Mouse (Mus musculus): ENCODE measurements at regions not wholly inside any gene's neighbourhood (a gene's known extent, or its start where the extent isn't known, plus 50 kb on each side); places are given as distances from the start of the nearest gene placed in this dataset.

DNA sequence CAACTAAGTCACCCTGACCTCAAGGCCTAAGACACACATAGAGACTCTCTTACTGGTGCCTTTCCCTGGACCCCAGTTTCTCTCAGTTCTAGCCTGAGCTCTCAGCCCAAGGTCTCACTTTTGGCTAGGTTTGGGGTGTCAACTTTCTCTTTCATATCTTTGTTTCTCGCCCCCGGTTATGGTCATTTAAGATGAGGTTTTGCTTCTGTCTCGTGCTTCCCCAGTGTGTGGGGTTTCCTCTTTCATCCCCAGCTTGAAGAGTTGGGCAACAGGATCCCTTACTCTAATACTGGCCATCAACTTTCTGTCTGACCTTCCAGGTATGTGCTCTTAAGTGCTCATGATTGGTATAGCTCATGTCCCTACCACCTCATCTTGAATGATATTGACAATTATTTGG is 67.5 kb downstream of the Lmo4 start:
- peaks cover 8% of the 10 kb centered on the region; the same call in 1 of the 2 replicates for H3K4me1 ChIP-seq
- H3K27ac ChIP-seq: no peak overlapping the region
- H3K4me3 ChIP-seq: no peak overlapping the region
- H3K27me3 ChIP-seq (ENCODE audit: low read depth, poor library complexity, severe bottlenecking): no peaks in the 10 kb centered on the region
- H3K9me3 ChIP-seq (replicated peaks): no peaks in the 10 kb centered on the region
- no peaks in the 10 kb centered on the region for H3K36me3 ChIP-seq
- no peak for DNase-seq (ENCODE audit: low spot score)
- 92% methylated on average over 3 of the region's 3 CpGs for WGBS

DNA sequence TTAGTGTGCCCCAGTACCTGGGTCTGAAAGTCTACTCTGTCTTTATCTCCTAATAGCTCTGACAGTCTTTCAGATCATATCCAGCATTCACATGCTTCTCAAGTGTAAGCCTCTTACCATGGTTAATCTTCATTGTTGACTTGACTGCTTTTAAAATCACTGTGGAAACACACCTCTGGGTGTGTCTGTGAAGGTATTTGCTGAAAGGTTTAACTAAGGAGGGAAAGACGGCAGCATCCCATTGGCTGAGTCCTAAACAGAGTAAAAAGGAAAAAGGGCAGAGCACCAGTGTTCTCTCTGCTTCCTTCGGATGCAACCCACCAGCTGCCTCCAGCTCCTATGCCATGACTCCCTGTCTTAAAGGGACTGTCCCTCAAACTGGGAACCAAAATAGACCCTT is 68.6 kb downstream of the Lmo4 start:
- 86% methylated on average over 2 of the region's 2 CpGs for WGBS
- H3K27me3 ChIP-seq (ENCODE audit: low read depth, poor library complexity, severe bottlenecking): no peaks in the 10 kb centered on the region
- DNase-seq (ENCODE audit: low spot score): no peak
- no peaks in the 10 kb centered on the region for H3K9me3 ChIP-seq (replicated peaks)
- peaks cover 1% of the 10 kb centered on the region; the same call in 1 of the 2 replicates for H3K4me1 ChIP-seq
- no peak overlapping the region for H3K27ac ChIP-seq
- no peaks in the 10 kb centered on the region for H3K36me3 ChIP-seq
- no peak overlapping the region for H3K4me3 ChIP-seq

DNA sequence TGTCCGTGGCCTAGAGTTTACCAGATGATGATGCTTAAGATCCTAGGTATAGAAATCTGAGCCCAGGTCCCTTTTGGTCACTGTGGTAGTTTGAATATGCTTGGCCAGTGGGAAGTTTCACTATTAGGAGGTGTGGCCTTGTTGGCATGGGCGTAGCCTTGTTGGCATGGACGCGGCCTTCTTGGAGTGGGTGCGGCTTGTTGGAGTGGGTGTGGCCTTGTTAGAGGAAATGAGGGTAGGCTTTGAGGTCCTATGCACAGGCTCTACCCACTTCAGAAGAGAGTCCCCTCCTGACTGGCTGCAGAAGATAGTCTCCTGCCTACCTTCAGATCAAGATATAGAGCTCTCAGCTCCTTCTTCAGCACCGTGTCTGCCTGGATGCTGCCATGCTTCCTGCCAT is 69.4 kb downstream of the Lmo4 start:
- no peaks in the 10 kb centered on the region for H3K9me3 ChIP-seq (replicated peaks)
- no peaks in the 10 kb centered on the region for H3K27me3 ChIP-seq (ENCODE audit: low read depth, poor library complexity, severe bottlenecking)
- no peak for DNase-seq (ENCODE audit: low spot score)
- H3K4me1 ChIP-seq: no peaks in the 10 kb centered on the region
- no peak overlapping the region for H3K27ac ChIP-seq
- no peaks in the 10 kb centered on the region for H3K36me3 ChIP-seq
- no peak overlapping the region for H3K4me3 ChIP-seq
- 95% methylated on average over 6 of the region's 6 CpGs for whole genome bisulfite sequencing

DNA sequence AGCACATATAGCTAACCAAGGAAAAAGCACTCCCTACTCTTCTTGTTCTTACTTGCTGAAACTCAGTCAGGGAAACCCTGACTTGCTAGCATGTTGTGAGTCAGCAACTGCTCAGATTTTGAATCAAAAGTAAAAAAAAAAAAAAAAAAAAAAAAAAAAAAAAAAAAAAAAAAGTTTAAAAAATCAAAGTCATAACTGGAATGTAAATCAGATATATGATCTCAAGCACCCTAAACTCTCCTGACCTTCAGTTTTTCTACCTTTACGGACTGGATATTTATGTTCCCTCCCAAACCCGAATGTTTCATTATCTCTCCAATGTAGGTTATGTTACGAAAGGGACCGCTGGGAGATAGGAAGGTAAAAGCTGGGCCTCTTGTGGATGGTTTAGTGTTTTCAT is 77.0 kb downstream of the Lmo4 start:
- no peaks in the 10 kb centered on the region for H3K27me3 ChIP-seq (ENCODE audit: low read depth, poor library complexity, severe bottlenecking)
- DNase-seq (ENCODE audit: low spot score): no peak
- H3K36me3 ChIP-seq: no peaks in the 10 kb centered on the region
- 94% methylated on average over 4 of the region's 4 CpGs for WGBS
- no peaks in the 10 kb centered on the region for H3K9me3 ChIP-seq (replicated peaks)
- H3K27ac ChIP-seq: no peak overlapping the region
- 0 out of 2 replicates have a peak, but pooled peaks cover 3% of the 10 kb centered on the region for H3K4me1 ChIP-seq
- H3K4me3 ChIP-seq: no peak overlapping the region

DNA sequence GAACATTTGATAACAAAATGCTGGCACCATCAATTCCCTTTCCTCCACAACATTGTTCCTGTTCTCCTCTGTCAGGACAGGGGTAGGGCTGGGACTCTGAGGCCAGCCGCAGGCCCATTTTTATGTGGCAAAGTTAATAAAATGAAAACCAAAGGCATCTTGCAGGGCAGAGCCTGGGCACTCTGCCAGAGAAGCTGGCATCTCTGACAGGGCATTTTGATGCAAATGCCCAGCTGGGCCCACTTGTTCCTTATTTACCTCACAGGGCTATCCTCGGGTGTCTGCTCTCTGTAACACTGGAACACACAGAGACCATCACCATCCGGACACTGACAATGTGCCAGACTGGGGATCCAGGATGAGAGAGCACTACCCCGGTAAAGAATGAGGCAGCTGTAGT is 80.7 kb downstream of the Lmo4 start:
- WGBS: 83% methylated on average over 4 of the region's 4 CpGs
- Histone ChIP-seq H3K27ac (no peak overlapping the region), H3K9me3 (replicated peaks) (no peaks in the 10 kb centered on the region), H3K27me3 (ENCODE audit: low read depth, poor library complexity, severe bottlenecking) (no peaks in the 10 kb centered on the region), H3K36me3 (no peaks in the 10 kb centered on the region), H3K4me1 (0 out of 2 replicates have a peak, but pooled peaks cover 5% of the 10 kb centered on the region), H3K4me3 (no peak overlapping the region)
- no peak for DNase-seq (ENCODE audit: low spot score)

DNA sequence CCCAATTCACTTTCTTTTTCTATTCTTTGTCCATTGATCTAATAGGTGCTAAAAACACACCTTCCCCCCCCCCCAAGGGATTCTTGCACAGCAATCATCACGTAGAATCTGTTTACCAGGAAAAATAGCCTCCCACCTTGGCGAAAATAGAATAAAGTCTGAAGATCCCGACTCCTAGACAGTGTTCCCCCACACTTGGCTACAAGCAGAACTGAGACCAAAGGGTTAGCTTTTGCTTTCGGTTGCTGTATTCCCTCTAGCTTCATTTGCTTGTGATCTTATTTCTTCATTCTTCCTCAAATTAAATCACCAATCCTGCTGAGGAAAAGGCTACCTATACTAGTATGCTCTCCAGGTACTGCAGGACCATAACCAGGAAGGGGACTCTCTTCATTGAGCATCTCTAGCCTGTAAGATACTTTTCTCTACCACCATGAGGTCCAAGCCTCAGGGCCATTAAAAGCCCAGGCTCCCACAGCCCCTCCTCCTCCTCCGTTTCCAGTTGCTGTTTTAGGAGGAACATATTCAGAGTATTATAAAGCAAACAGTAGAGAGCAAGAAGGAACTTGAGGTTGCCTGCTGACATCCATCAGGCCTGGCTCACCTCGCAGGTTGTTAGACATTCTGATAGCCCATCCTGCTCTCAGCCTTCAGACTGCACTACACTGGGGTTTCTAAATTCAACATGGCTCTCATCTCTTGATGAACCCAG is 81.5 kb downstream of the Lmo4 start:
- no peak for DNase-seq (ENCODE audit: low spot score)
- H3K27me3 ChIP-seq (ENCODE audit: low read depth, poor library complexity, severe bottlenecking): no peaks in the 10 kb centered on the region
- no peaks in the 10 kb centered on the region for H3K36me3 ChIP-seq
- H3K4me1 ChIP-seq: 0 out of 2 replicates have a peak, but pooled peaks cover 5% of the 10 kb centered on the region
- H3K27ac ChIP-seq: no peak overlapping the region
- H3K9me3 ChIP-seq (replicated peaks): no peaks in the 10 kb centered on the region
- H3K4me3 ChIP-seq: no peak overlapping the region
- 87% methylated on average over 6 of the region's 6 CpGs for WGBS

DNA sequence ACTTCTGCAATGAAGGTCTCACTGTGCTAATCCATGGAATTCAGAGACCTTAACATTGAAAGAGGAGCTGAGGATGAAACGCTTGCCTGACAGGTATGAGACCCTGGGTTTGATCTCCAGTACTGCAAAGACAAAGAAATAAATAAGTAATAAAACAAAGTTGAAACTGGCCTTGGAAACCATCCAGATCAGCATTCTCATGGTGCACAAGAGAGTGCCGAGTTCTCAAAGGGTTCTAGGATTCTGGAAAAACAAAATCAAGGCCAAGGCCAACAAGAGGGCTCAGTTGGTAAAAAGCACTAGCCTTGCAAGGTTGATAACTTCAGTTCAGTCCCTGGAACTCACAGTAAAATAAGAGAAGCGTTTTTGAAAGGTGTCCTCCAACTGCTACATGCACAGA is 85.9 kb downstream of the Lmo4 start:
- 83% methylated on average over 3 of the region's 3 CpGs for WGBS
- H3K36me3 ChIP-seq: no peaks in the 10 kb centered on the region
- no peak for DNase-seq (ENCODE audit: low spot score)

DNA sequence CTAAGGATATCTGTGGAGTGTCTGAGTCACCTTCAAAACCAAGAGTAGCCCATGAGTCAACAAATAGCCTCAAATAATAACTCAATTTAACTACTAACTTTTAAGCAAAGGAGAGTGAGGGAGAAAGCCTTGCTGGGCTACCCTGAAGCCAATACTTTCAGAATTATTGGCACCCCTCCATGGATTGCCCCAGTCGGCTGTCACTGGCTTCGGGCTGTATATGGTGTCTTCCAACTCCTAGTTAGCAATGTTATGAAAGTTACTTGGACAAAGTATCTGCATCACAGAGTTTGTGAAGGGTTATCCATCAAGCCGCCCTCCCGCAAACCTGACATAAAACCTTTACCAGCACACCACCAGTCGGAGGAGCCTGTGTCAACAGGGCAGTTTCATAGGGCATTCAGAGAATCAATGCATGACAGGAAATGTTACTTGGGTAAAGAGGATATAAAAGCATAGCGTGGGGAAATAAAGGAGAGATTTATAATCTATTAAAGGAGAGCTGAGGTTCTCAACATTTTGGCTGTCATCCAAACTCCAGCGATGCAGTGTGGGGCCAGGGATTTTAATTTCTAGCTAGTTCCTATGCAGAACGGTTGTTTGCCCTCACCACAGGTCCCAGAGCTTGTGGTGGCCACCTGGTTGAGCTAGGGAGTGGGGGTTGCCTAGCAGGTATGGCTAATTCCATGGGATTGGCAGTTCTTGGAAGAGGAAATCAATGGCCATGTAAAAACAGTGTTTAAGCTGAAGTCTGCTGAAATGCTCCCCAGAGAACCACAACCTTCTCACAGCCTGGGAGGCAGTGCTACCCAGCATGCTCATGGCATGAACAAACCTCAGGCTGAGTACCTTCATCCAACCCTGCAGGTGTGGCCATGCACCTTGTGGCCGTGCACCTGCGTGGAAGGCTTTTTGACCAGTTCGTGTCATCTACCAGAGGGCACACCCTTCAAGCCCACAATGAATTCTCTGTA is 91.1 kb downstream of the Lmo4 start:
- WGBS: 93% methylated on average over 11 of the region's 11 CpGs
- Histone ChIP-seq H3K36me3 (no peaks in the 10 kb centered on the region), H3K4me3 (no peak overlapping the region), H3K27me3 (ENCODE audit: low read depth, poor library complexity, severe bottlenecking) (no peaks in the 10 kb centered on the region), H3K4me1 (no peaks in the 10 kb centered on the region; the same call in 1 of the 2 replicates), H3K27ac (no peak overlapping the region), H3K9me3 (replicated peaks) (no peaks in the 10 kb centered on the region)
- DNase-seq (ENCODE audit: low spot score): no peak

More for the DNA sequence above, 85.9 kb downstream of the Lmo4 start:
- Histone ChIP-seq H3K27me3 (ENCODE audit: low read depth, poor library complexity, severe bottlenecking) (no peaks in the 10 kb centered on the region), H3K9me3 (replicated peaks) (no peaks in the 10 kb centered on the region), H3K27ac (no peak overlapping the region), H3K4me1 (peaks cover 3% of the 10 kb centered on the region; the same call in 1 of the 2 replicates), H3K4me3 (no peak overlapping the region)

DNA sequence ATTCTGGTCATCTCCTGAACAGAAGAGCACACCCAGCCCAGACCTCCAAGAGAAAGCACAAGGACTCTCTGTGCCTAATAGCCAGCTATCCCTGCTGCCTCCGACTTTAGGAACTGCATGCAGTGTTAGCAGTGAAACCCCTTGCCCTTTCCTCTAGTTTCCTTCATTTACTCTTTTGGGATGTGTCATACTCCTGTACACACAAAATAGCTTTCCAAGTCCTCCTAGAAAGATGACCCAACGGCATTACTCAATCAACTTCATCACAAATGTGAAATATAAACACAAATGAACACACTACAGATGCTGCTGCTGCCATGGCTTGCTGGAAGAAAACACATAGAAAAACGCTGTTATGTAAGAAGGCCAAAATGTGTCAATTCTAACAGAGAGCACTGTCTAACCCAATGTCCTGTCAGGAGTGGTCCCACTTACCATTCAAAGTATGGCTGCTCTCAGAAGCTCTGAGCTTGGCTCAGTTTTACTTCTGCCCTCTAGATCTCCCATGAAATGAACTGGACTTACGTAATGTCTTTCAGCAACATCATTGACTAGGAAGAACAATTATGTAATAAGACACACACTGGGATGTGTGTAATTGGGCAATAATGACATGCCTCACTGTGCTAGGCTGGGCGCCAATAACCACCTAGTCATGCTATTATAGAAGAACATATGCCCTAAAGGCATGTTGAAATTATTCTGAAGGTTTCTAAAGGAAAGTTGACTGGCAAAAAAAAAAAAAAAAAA is 94.5 kb downstream of the Lmo4 start:
- no peak for DNase-seq (ENCODE audit: low spot score)
- H3K36me3 ChIP-seq: no peaks in the 10 kb centered on the region
- no peaks in the 10 kb centered on the region for H3K27me3 ChIP-seq (ENCODE audit: low read depth, poor library complexity, severe bottlenecking)
- 90% methylated on average over 5 of the region's 5 CpGs for WGBS
- H3K9me3 ChIP-seq (replicated peaks): no peaks in the 10 kb centered on the region
- no peak overlapping the region for H3K4me3 ChIP-seq
- H3K4me1 ChIP-seq: no peaks in the 10 kb centered on the region; the same call in 1 of the 2 replicates
- H3K27ac ChIP-seq: no peak overlapping the region

DNA sequence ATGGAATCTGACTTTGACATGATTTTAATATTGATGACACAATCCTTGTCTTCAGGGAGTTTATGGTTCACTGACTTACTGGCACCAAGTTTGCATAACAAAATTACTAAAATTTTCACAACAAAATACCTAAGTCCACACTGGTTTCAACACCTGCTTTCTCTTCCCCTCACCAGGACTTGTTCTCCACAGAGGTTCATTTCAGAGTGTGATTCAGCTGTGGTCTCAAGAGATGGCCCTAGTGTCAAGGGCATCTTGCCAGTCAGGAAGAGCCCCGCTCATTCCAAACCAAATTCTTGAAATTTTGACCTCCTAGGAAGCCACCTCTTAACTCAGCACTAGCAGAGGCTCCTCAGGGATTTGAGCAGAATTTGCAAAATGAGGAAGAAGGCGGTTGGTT is 95.3 kb downstream of the Lmo4 start:
- no peaks in the 10 kb centered on the region for H3K27me3 ChIP-seq (ENCODE audit: low read depth, poor library complexity, severe bottlenecking)
- H3K4me1 ChIP-seq: no peaks in the 10 kb centered on the region; the same call in 1 of the 2 replicates
- no peak overlapping the region for H3K27ac ChIP-seq
- no peak for DNase-seq (ENCODE audit: low spot score)
- 75% methylated on average over 2 of the region's 2 CpGs for WGBS
- H3K9me3 ChIP-seq (replicated peaks): no peaks in the 10 kb centered on the region
- no peak overlapping the region for H3K4me3 ChIP-seq
- no peaks in the 10 kb centered on the region for H3K36me3 ChIP-seq

DNA sequence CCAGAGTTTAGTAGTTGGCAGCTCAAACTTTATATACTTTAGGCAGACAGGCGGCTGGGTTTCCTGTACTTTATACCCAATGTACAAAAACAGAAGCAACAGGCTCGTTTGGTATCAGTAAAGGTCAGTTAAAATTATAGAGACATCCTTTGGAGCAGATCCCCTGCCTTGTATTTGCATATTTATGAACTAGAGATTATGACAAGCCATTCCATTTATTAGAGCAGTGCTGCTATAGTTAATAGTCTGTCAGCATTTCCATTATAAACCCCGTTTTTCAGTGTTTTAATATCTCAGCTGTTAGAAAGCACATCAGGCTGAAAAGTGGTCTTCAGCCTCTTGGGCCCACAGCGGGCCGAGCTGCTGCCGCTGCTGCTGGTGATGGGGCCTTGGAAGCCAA is 96.7 kb downstream of the Lmo4 start:
- Histone ChIP-seq H3K9me3 (replicated peaks) (no peaks in the 10 kb centered on the region), H3K27me3 (ENCODE audit: low read depth, poor library complexity, severe bottlenecking) (no peaks in the 10 kb centered on the region), H3K36me3 (no peaks in the 10 kb centered on the region), H3K27ac (no peak overlapping the region), H3K4me3 (no peak overlapping the region), H3K4me1 (no peaks in the 10 kb centered on the region)
- 85% methylated on average over 6 of the region's 6 CpGs for WGBS
- no peak for DNase-seq (ENCODE audit: low spot score)

DNA sequence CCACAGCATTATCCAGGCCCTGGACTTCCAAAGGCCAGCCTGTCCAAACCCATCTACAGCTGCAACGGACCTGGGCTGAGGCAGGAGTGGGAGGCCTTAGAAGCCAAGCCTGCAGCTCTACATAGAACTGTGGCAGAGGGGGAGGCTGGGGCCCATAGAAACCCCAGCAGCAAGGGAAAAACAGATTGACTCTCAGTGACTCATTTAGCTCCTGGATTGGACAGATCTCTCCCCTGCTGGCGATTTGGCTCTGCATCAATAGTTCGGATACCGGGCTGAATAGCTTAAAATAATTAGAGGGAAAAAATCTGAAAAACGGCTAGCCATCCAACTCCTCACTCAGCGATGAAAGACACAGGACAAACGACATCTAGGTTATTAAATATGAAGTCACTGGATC is 97.4 kb downstream of the Lmo4 start:
- Histone ChIP-seq H3K9me3 (replicated peaks) (no peaks in the 10 kb centered on the region), H3K4me3 (no peak overlapping the region), H3K4me1 (no peaks in the 10 kb centered on the region), H3K27me3 (ENCODE audit: low read depth, poor library complexity, severe bottlenecking) (no peaks in the 10 kb centered on the region), H3K27ac (0 out of 2 replicates have a peak overlapping the region, but pooled peaks have one; percentile 15), H3K36me3 (no peaks in the 10 kb centered on the region)
- DNase-seq (ENCODE audit: low spot score): no peak
- 88% methylated on average over 7 of the region's 7 CpGs for WGBS

Data from limb, embryonic 10.5 days (tissue).